Mouse (Mus musculus) hindbrain, embryonic 14.5 days (tissue): ENCODE measurements around the gene Mafk. TPM values are rescaled to one million over a fixed set of nuclear protein-coding genes. Genes with fewer than 3 reads are reported as not detected.

ENCODE experiments used
- ATAC-seq: fragments of 200-750 bp; cut with Nextera tagmentation; 2 replicates; pipeline ENCODE4 v1.8.0; 2017; ENCODE audit warnings: moderate number of reproducible peaks, mild to moderate bottlenecking, moderate TSS enrichment, moderate library complexity; ENCODE audit not compliant: low FRiP score
- DNase-seq: peaks from one replicate; pipeline ENCODE4 v3.0.0-alpha.2; 2015; ENCODE audit warnings: low spot score
- H3K27ac ChIP-seq: fragments of 300-500 bp; sonication (generic); 2 replicates; pipeline ENCODE4 v1.5.1; 2014; ENCODE audit warnings: mild to moderate bottlenecking, moderate library complexity
- H3K27me3 ChIP-seq: fragments of 300-500 bp; sonication (generic); 2 replicates; pipeline ENCODE4 v1.6.1; 2014; ENCODE audit warnings: mild to moderate bottlenecking, low read length, mixed read lengths; ENCODE audit not compliant: control insufficient read depth, insufficient read depth
- H3K36me3 ChIP-seq: fragments of 300-500 bp; sonication (generic); replicated peaks from 2 replicates; pipeline ENCODE4 v1.6.1; 2014; ENCODE audit not compliant: control insufficient read depth, insufficient read depth
- H3K4me1 ChIP-seq: fragments of 300-500 bp; sonication (generic); replicated peaks from 2 replicates; pipeline ENCODE4 v1.6.1; 2014; ENCODE audit warnings: antibody characterized with exemption, low read length, mixed read lengths; ENCODE audit not compliant: control insufficient read depth, insufficient read depth
- H3K4me2 ChIP-seq: fragments of 300-500 bp; sonication (generic); replicated peaks from 2 replicates; pipeline ENCODE4 v1.6.1; 2014; ENCODE audit warnings: mild to moderate bottlenecking, moderate library complexity
- H3K4me3 ChIP-seq: fragments of 300-500 bp; sonication (generic); replicated peaks from 2 replicates; pipeline ENCODE4 v1.5.1; 2014; ENCODE audit warnings: mild to moderate bottlenecking, low read length
- H3K9ac ChIP-seq: fragments of 300-500 bp; sonication (generic); 2 replicates; pipeline ENCODE4 v1.6.1; 2014
- H3K9me3 ChIP-seq: fragments of 300-500 bp; sonication (generic); 2 replicates; pipeline ENCODE4 v1.6.1; 2016; ENCODE audit warnings: low read length; ENCODE audit not compliant: control insufficient read depth
- WGBS: fragments of 180-500 bp; shearing (Covaris S2); extraction: QIAGEN DNeasy Blood & Tissue Kit; methylation state at CpG from one replicate; pipeline ENCODE4 v1.1.7; 2014; 5-methylcytosine and 5-hydroxymethylcytosine counted together
- polyA plus RNA-seq: library from polyadenylated mRNA; unstranded; fragments of >200 nt; fragmentation: Nextera tagmentation; extraction: Ambion mirVana; gene quantifications from 2 replicates; pipeline ENCODE4 v1.2.1, GENCODE M21; 2014

Gene Mafk
- polyA plus RNA-seq, 1 experiment from 2014 or later, result 7.1 TPM

DNA sequence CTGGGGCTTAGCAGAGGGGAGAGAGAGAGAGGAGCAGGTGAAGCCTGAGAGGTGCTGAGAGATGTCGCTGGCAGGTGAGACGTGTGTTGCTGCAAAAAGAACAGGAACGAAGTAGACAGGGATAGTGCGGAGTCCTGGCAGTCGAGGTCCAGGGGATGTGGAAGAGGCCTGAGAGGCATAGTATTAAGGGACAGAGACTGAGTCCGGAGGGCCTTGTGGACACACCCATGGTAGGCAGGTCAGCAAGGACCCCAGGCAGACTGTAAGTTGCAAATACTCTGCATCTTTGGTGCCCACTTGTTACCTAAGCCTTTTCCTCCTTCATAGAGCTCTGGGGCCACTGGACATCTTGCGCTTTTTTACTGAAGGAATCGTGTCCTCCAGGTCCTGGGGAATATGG, 9.9 kb downstream of the Mafk start:
- Histone ChIP-seq H3K4me3 (no peak overlapping the region), H3K9ac (no peak overlapping the region), H3K9me3 (no peaks in the 10 kb centered on the region), H3K27ac (no peak overlapping the region), H3K4me2 (no peak overlapping the region), H3K4me1 (peaks cover 30% of the 10 kb centered on the region), H3K27me3 (no peaks in the 10 kb centered on the region), H3K36me3 (peaks cover 30% of the 10 kb centered on the region)
- WGBS, result 92% methylated on average over 8 of the region's 8 CpGs
- no peak for DNase-seq
- no peak for ATAC-seq

DNA sequence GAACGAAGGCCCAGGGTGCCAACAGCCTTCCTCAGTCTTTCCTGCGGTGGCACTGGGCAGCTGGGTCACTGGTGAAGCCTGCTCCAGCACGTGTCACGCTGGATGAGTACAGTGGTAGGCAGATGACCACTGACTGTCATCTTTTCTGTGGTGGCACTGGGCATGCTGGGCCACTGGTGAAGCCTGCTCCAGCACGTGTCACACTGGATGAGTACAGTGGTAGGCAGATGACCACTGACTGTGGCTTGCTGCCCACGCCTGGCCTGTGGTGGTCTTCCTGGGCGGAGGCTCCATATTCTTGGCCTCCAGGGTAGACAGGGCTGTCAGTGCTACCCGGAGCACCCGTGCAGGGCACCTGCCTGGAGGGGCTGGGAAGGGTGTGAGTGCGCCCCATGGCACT, 10.6 kb downstream of the Mafk start:
- no peak overlapping the region for H3K4me3 ChIP-seq
- H3K27ac ChIP-seq, result no peak overlapping the region
- H3K4me2 ChIP-seq, result no peak overlapping the region
- DNase-seq (no peak), ATAC-seq (no peak)
- WGBS, result 93% methylated on average over 10 of the region's 10 CpGs
- no peaks in the 10 kb centered on the region for H3K9me3 ChIP-seq
- H3K9ac ChIP-seq, result no peak overlapping the region
- H3K4me1 ChIP-seq, result peaks cover 25% of the 10 kb centered on the region
- H3K36me3 ChIP-seq, result peaks cover 30% of the 10 kb centered on the region
- no peaks in the 10 kb centered on the region for H3K27me3 ChIP-seq

DNA sequence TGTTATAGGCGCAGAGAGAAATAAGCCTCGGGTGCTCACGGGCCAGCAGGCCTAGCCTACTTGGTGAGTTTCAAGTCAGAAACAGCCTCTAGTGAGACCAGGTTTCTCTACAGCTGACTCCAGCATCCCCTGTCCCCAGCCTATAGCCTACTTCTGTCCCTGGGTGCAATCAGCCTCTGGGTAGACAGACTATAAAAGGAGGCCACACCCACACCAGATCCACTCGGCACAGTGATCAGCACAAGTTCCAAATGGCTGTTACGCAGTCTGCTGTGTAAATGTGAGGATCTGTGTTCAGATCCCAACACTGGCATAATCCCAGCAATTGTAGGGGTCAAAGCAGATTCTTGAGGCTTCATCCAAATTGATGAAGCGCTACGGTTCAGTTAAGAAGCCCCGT, 11.9 kb downstream of the Mafk start:
- H3K27ac ChIP-seq, result no peak overlapping the region
- H3K4me1 ChIP-seq, result peaks cover 12% of the 10 kb centered on the region
- H3K27me3 ChIP-seq, result no peaks in the 10 kb centered on the region
- no peak overlapping the region for H3K4me2 ChIP-seq
- DNase-seq (no peak), ATAC-seq (no peak)
- 81% methylated on average over 8 of the region's 8 CpGs for WGBS
- peaks cover 30% of the 10 kb centered on the region for H3K36me3 ChIP-seq
- H3K9me3 ChIP-seq, result no peaks in the 10 kb centered on the region
- no peak overlapping the region for H3K9ac ChIP-seq
- H3K4me3 ChIP-seq, result no peak overlapping the region

DNA sequence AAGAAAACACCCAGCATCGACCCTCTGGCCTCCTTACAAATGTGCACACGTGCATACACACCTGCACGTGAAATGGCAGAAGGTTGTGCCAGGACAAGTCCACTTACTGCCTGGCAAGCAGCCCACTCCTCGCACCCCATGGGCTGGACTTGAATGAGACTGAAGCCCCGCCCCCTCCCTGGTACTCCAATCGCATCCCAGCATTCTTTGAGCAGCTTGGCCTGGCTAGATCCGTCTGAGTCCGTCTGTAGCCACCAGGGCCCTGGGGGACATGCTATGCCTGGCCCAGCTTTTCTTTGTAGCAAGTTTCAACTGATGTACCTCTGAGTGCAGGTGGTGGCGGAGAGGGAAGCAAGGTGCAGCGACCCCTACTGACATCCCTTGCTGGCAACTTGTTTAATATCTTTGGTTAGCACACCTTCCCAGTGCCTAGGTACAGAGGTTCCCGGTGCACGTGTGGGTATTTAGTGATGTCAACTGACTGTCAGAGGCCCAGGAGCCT, 12.3 kb downstream of the Mafk start:
- Histone ChIP-seq H3K27me3 (no peaks in the 10 kb centered on the region), H3K4me1 (peaks cover 8% of the 10 kb centered on the region), H3K4me3 (no peak overlapping the region), H3K27ac (no peak overlapping the region), H3K9ac (no peak overlapping the region), H3K36me3 (peaks cover 30% of the 10 kb centered on the region), H3K4me2 (peak overlapping the region; percentile 28; the same call in 1 of the 2 replicates), H3K9me3 (no peaks in the 10 kb centered on the region)
- ATAC-seq (peak; percentile 41; the same call in 1 of the 2 replicates), DNase-seq (peak; percentile 36)
- WGBS, result 9% methylated on average over 12 of the region's 12 CpGs

DNA sequence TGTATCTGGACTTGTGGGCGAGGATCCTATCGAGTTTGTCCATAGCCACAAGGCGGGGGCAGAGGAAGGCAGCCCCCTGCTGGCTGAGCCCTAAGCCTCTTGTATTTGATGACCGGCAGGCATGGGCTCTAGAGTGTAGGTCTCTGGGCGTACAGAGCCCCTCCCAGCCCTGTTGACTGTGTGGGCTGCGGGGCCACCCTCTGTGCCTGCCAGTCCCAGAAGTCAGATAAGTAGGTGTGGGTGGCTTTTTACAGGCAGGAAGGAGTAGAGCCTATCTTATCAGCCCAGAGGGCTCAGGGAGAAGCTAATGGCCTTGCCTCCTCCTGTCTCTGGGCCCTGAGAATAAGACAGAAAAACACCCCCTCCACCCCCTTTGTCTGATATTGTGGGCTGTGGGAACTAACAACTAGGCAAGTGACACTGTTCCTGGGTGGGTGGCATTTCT, 12.8 kb downstream of the Mafk start:
- Histone ChIP-seq H3K9me3 (no peaks in the 10 kb centered on the region), H3K36me3 (peaks cover 30% of the 10 kb centered on the region), H3K4me2 (no peak overlapping the region), H3K4me3 (no peak overlapping the region), H3K9ac (no peak overlapping the region), H3K27ac (no peak overlapping the region), H3K27me3 (no peaks in the 10 kb centered on the region), H3K4me1 (peaks cover 3% of the 10 kb centered on the region)
- 10% methylated on average over 6 of the region's 6 CpGs for WGBS
- DNase-seq (no peak), ATAC-seq (no peak)

DNA sequence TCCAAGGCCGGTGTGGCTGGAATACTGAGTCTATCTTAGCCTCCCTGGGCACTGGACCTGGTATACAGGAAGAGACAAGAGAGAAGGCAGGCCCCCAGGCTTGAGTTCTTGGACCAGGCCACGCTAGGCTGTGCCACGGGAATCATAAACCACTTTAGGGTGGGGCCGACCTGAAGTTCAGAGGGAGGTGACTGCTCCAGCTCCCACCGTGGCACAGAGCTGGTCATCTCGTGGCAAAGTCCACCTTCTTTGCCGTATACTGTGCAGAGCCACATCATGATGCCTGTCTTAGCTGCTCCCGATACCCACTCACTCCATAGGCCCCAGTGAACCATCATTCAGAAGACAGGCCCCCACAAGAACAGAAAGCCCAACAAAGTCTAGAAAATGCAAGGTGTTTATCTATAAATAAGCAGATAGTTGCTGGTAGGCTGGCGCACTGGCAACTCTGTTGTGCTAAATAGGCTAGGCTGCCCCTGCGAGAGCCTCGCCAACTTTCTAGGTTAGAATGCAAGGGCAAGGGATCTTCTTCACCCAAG, 13.3 kb downstream of the Mafk start:
- DNase-seq, result no peak
- Histone ChIP-seq H3K36me3 (peaks cover 27% of the 10 kb centered on the region), H3K4me2 (no peak overlapping the region)

DNA sequence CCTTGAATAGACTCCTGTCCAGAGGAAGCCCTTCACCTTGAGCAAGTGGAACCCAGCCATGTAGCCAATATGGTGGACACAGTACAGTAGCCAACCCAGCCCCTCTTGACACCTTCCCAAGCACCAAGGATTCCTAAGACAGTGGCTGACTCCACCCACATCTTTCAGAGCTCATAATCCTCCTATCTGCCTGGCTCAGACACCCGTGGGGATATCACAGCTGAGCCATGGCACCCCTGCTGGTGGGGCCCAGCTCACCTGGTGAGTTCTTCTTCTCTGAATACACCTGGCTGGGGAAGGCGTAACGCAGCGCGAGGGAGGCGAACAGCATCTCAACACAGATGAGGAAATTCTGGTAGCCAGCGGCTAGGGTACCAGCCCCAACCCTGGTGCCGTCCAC, 14.6 kb downstream of the Mafk start:
- Histone ChIP-seq H3K27ac (no peak overlapping the region), H3K36me3 (peaks cover 14% of the 10 kb centered on the region), H3K4me2 (no peak overlapping the region), H3K4me3 (no peak overlapping the region), H3K27me3 (no peaks in the 10 kb centered on the region), H3K9me3 (no peaks in the 10 kb centered on the region), H3K4me1 (no peaks in the 10 kb centered on the region), H3K9ac (no peak overlapping the region)
- no peak for ATAC-seq
- DNase-seq, result no peak
- 93% methylated on average over 8 of the region's 8 CpGs for WGBS

More for the DNA sequence above, 13.3 kb downstream of the Mafk start:
- Histone ChIP-seq H3K9me3 (no peaks in the 10 kb centered on the region), H3K4me1 (no peaks in the 10 kb centered on the region), H3K4me3 (no peak overlapping the region), H3K27ac (no peak overlapping the region), H3K27me3 (no peaks in the 10 kb centered on the region), H3K9ac (no peak overlapping the region)
- ATAC-seq, result no peak
- WGBS, result 91% methylated on average over 11 of the region's 11 CpGs

DNA sequence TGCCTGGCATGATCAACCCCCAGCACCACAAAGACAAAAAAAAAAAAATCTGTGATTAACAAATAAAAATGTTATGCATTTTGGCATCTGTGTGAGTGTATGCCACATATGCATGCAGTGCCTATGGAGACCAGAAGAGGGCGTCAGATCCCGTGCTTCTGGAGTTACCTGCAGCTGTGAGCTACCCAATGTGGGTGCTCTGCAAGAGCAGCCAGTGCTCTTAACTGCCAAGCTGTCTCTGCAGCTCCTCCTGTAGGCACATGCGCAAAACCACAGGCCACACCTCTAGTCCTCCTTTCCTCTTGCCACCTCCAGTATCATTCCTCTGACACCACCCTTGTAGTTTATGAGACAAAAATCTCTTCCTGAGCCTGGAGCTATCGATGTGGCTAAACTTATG, 18.1 kb downstream of the Mafk start:
- H3K4me1 ChIP-seq, result no peaks in the 10 kb centered on the region
- H3K9ac ChIP-seq, result no peak overlapping the region
- H3K9me3 ChIP-seq, result no peaks in the 10 kb centered on the region
- 58% methylated on average over 4 of the region's 4 CpGs for WGBS
- H3K4me2 ChIP-seq, result no peak overlapping the region
- ATAC-seq, result no peak
- H3K36me3 ChIP-seq, result no peaks in the 10 kb centered on the region
- H3K27me3 ChIP-seq, result peaks cover 8% of the 10 kb centered on the region; the same call in 1 of the 2 replicates
- no peak overlapping the region for H3K4me3 ChIP-seq
- H3K27ac ChIP-seq, result no peak overlapping the region
- no peak for DNase-seq

DNA sequence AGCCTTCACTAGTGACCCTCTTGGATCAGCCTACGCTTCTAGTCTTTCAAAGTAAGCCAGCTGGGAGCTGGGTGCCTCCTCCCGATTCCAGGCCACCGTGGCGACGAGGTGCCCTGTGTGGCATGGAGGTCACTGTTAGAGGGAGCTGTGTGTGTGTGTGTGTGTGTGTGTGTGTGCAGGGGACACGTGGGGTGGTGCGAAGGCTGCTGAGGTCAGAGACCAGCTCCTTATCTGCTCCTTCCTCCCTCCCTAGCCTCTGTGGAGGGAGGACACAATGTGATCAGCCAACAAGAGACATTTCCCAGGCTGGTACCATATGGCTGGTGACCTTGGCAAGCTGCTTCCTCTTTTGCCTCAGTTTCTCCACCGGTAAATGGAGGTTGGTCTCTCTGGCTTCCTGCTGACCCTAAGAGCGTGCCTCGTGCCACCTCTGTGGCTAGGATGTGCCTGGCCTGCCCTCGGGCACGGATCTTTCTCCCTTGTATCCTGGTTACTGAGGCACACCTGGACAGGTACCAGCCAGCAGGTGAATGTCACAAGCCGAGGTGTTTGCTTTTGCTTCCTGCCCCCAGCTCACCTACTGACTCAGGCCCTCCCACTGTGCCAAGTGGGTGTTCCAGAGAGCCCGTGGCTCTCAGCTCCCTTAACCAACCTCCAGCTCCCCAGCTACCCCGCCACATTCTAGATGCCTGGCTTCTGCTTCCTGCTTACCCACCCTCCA, 20.5 kb downstream of the Mafk start:
- ATAC-seq, result no peak
- WGBS, result 81% methylated on average over 14 of the region's 15 CpGs

More for the DNA sequence above, 20.5 kb downstream of the Mafk start:
- no peaks in the 10 kb centered on the region for H3K4me1 ChIP-seq
- H3K9ac ChIP-seq, result no peak overlapping the region
- no peak overlapping the region for H3K27ac ChIP-seq
- DNase-seq, result no peak
- H3K4me2 ChIP-seq, result no peak overlapping the region
- no peak overlapping the region for H3K4me3 ChIP-seq
- no peaks in the 10 kb centered on the region for H3K9me3 ChIP-seq
- no peaks in the 10 kb centered on the region for H3K36me3 ChIP-seq
- peaks cover 9% of the 10 kb centered on the region; the same call in 1 of the 2 replicates for H3K27me3 ChIP-seq
